Mouse (Mus musculus) adipocyte (in vitro differentiated cells): ENCODE data around the gene Otub2.
A peak's percentile ranks its signal among the peaks of the same experiment; 100 is the strongest.

ENCODE experiments used
- DNase-seq: peaks from one replicate; pipeline ENCODE4 v3.0.0-alpha.2; 2016; ENCODE audit warnings: low spot score

Otub2 gene

GRCm38 (mm10) chr12:103373530-103374236 lies 14.8 kb upstream of the Otub2 start:
- DNase-seq = no peak

GRCm38 (mm10) chr12:103376124-103376523 lies 12.4 kb upstream of the Otub2 start:
- DNase-seq = no peak

- no peak for DNase-seq
Measured at GRCm38 (mm10) chr12:103376774-103377173, 11.7 kb upstream of the Otub2 start.

GRCm38 (mm10) chr12:103380226-103380625 lies 8.3 kb upstream of the Otub2 start:
- no peak for DNase-seq

- DNase-seq = peak; percentile 6
Measured at GRCm38 (mm10) chr12:103389348-103389727, 856 bp downstream of the Otub2 start.

GRCm38 (mm10) chr12:103389982-103390381 lies 1.5 kb downstream of the Otub2 start:
- no peak for DNase-seq

GRCm38 (mm10) chr12:103391098-103391497 lies 2.6 kb downstream of the Otub2 start:
- no peak for DNase-seq

GRCm38 (mm10) chr12:103393528-103393927 lies 5.0 kb downstream of the Otub2 start:
- no peak for DNase-seq

- no peak for DNase-seq
Measured at GRCm38 (mm10) chr12:103395486-103396275, 7.2 kb downstream of the Otub2 start.

- no peak for DNase-seq
Measured at GRCm38 (mm10) chr12:103396751-103397150, 8.3 kb downstream of the Otub2 start.

GRCm38 (mm10) chr12:103404131-103404530 lies 15.6 kb downstream of the Otub2 start:
- DNase-seq = no peak

- DNase-seq = no peak
Measured at GRCm38 (mm10) chr12:103407720-103408119, 19.2 kb downstream of the Otub2 start, which contains the start of gene 9330161L09Rik. Gene 9330161L09Rik, minus strand, starts transcription at chr12:103407820.

GRCm38 (mm10) chr12:103408144-103408543 lies 19.7 kb downstream of the Otub2 start:
- DNase-seq = no peak

GRCm38 (mm10) chr12:103425016-103425728 lies 36.7 kb downstream of the Otub2 start:
- no peak for DNase-seq

- DNase-seq = peak; percentile 99
Measured at GRCm38 (mm10) chr12:103425729-103426470, 37.4 kb downstream of the Otub2 start, which contains the start of gene Ddx24. Gene Ddx24, minus strand, starts transcription at chr12:103425830.

- no peak for DNase-seq
Measured at GRCm38 (mm10) chr12:103426710-103427109, 38.2 kb downstream of the Otub2 start.

GRCm38 (mm10) chr12:103433430-103433829 lies 44.9 kb downstream of the Otub2 start:
- DNase-seq = no peak

GRCm38 (mm10) chr12:103433986-103434731 lies 45.7 kb downstream of the Otub2 start, which contains the start of gene Ifi27:
Gene Ifi27, plus strand, starts transcription at chr12:103434211.
- DNase-seq = peak; percentile 95

- DNase-seq = no peak
Measured at GRCm38 (mm10) chr12:103434861-103435260, 46.4 kb downstream of the Otub2 start.

- DNase-seq = no peak
Measured at GRCm38 (mm10) chr12:103437601-103438000, 49.1 kb downstream of the Otub2 start.

- DNase-seq = no peak
Measured at GRCm38 (mm10) chr12:103443524-103443923, 55.0 kb downstream of the Otub2 start, which contains the start of gene Ifi27l2a. Gene Ifi27l2a, minus strand, starts transcription at chr12:103443680.
